Mouse (Mus musculus): ENCODE results near the gene Srpk2. TPM values are rescaled to one million over a fixed set of nuclear protein-coding genes. Genes with fewer than 3 reads are reported as not detected.
"Not testable (repeated sequence)": the region's sequence is repeated elsewhere in the genome, so short reads cannot be mapped to it uniquely, and the experiment has no call there.

Gene Srpk2
- total and polyA plus RNA-seq, 3 experiments: 8.4 to 37.4 (median 35.1) TPM

DNA sequence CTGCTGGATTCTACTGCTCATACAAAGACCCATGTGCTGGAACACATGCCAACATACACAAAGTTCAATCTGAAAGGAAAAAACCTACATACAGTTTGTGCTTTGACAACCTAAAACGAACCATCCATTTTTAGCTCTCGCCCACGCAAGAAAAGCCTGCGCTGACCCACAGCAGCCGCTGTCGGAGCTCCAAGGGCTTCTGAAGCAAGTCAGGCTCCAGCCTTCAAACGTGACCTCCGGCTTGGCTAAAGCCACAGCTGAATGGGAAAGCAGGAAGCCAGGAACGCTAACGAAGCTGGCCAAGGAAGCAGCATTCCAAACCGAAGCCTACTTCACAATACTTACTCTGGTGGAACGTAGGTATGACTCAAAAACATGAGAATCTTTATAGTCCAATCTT is 85.9 kb downstream of the Srpk2 start:
- no peaks in the 10 kb centered on the region for H3K27me3 ChIP-seq (ENCODE audit: control insufficient read depth, insufficient read depth, low read length)
- peaks cover 9% of the 10 kb centered on the region for H3K4me1 ChIP-seq (ENCODE audit: control insufficient read depth, insufficient read depth, low read length)
- H3K27ac ChIP-seq: peak overlapping the region; percentile 41
- H3K79me2 ChIP-seq (replicated peaks; ENCODE audit: control insufficient read depth, insufficient read depth, low read length): peaks cover 8% of the 10 kb centered on the region; the same call in 1 of the 2 replicates
- peak overlapping the region; percentile 9; the same call in 1 of the 2 replicates for H3K4me3 ChIP-seq
- H3K9ac ChIP-seq (ENCODE audit: low read depth, low read length): no peak overlapping the region
- TF ChIP-seq EP300 (IDR thresholded peaks at IDR 0.05; ENCODE audit: insufficient read depth, low read depth, low read length) (0 out of 2 replicates have a peak, but pooled peaks have one; percentile 42), CTCF (IDR thresholded peaks at IDR 0.05) (no peak), POLR2A (IDR thresholded peaks at IDR 0.05; ENCODE audit: insufficient read depth, low read depth, low read length) (no peak)
- 4% methylated on average over 12 of the region's 12 CpGs for WGBS
- peaks cover 7% of the 10 kb centered on the region for H3K36me3 ChIP-seq (ENCODE audit: control insufficient read depth, insufficient read depth, low read length)
- peak; percentile 66 to 75 for DNase-seq
- intact Hi-C loops (cut with DNase I): no loop called here

DNA sequence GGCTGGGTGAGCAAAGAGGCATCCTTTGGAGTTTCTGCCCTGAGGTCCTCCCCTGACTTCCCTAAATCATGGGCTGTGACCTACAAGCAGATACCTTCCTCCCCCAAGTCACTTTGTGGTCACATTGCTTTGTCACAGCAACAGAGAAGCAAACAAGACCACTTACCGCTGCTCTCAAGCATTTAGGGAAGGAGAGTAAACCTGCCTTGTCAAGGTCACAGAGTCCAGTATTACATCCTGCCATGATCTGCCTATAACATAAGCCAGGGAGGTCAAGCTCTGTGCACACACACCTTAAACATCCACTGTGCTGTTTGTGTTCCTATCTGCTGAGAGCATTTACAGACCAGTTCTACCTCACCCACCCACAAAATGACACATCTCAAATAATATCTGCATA is 86.4 kb downstream of the Srpk2 start:
- Histone ChIP-seq H3K27me3 (ENCODE audit: control insufficient read depth, insufficient read depth, low read length) (no peaks in the 10 kb centered on the region), H3K4me1 (ENCODE audit: control insufficient read depth, insufficient read depth, low read length) (peaks cover 9% of the 10 kb centered on the region), H3K4me3 (no peak overlapping the region; the same call in 1 of the 2 replicates), H3K79me2 (replicated peaks; ENCODE audit: control insufficient read depth, insufficient read depth, low read length) (peaks cover 8% of the 10 kb centered on the region; the same call in 1 of the 2 replicates), H3K9ac (ENCODE audit: low read depth, low read length) (no peak overlapping the region), H3K36me3 (ENCODE audit: control insufficient read depth, insufficient read depth, low read length) (peaks cover 7% of the 10 kb centered on the region), H3K27ac (peak overlapping the region; percentile 41)
- WGBS: 30% methylated on average over 1 of the region's 1 CpGs
- intact Hi-C loops (cut with DNase I): no loop called here
- TF ChIP-seq EP300 (IDR thresholded peaks at IDR 0.05; ENCODE audit: insufficient read depth, low read depth, low read length) (no peak), POLR2A (IDR thresholded peaks at IDR 0.05; ENCODE audit: insufficient read depth, low read depth, low read length) (no peak), CTCF (IDR thresholded peaks at IDR 0.05) (no peak)
- no peak for DNase-seq

- no peak for TF ChIP-seq EP300 (IDR thresholded peaks at IDR 0.05; ENCODE audit: insufficient read depth, low read depth, low read length)
- WGBS: 73% methylated on average over 8 of the region's 8 CpGs
- Histone ChIP-seq H3K79me2 (replicated peaks; ENCODE audit: control insufficient read depth, insufficient read depth, low read length) (peaks cover 8% of the 10 kb centered on the region; the same call in 1 of the 2 replicates), H3K4me3 (no peak overlapping the region), H3K4me1 (ENCODE audit: control insufficient read depth, insufficient read depth, low read length) (peaks cover 9% of the 10 kb centered on the region), H3K27me3 (ENCODE audit: control insufficient read depth, insufficient read depth, low read length) (no peaks in the 10 kb centered on the region), H3K36me3 (ENCODE audit: control insufficient read depth, insufficient read depth, low read length) (peaks cover 7% of the 10 kb centered on the region), H3K27ac (no peak overlapping the region), H3K9ac (ENCODE audit: low read depth, low read length) (no peak overlapping the region)
- DNase-seq: no peak
- intact Hi-C loops (cut with DNase I): no loop called here
Measured at GRCm38 (mm10) chr5:23597260-23597864, 87.1 kb downstream of the Srpk2 start.

DNA sequence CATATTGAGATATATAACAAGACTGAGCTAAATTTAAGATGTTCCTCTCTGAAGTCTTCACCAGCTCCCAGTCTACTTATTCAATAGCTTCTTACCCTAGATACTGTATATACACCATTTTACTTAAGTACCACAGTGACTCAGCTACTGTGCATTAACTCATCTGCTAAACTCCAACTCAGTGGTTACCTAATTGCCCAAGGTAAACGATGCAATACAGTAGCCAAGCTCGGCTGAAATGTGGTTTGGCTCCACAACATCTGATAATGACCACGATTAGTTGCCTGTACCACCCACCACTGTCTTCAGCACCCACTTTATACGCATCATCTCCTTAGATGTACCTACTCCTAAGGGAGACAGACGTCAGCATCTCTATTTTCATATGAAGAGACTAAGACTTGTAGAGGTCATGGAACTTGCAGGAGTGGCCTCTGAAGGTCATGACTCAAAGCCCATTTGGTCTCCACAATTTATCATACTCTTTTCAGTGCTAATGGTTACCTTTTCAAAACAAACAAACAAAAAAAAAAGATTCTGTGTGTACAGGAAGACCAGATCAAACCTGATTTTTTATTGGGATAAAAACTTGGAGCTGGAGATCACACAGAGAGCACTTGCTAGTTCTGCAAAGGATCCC is 88.0 kb downstream of the Srpk2 start:
- intact Hi-C loops (cut with DNase I): no loop called here
- peaks cover 9% of the 10 kb centered on the region for H3K4me1 ChIP-seq (ENCODE audit: control insufficient read depth, insufficient read depth, low read length)
- no peaks in the 10 kb centered on the region for H3K27me3 ChIP-seq (ENCODE audit: control insufficient read depth, insufficient read depth, low read length)
- peaks cover 7% of the 10 kb centered on the region for H3K36me3 ChIP-seq (ENCODE audit: control insufficient read depth, insufficient read depth, low read length)
- no peak for TF ChIP-seq CTCF (IDR thresholded peaks at IDR 0.05)
- TF ChIP-seq POLR2A (IDR thresholded peaks at IDR 0.05; ENCODE audit: insufficient read depth, low read depth, low read length): no peak
- TF ChIP-seq EP300 (IDR thresholded peaks at IDR 0.05; ENCODE audit: insufficient read depth, low read depth, low read length): no peak
- 80% methylated on average over 5 of the region's 5 CpGs for WGBS
- no peak overlapping the region for H3K27ac ChIP-seq
- no peak overlapping the region for H3K9ac ChIP-seq (ENCODE audit: low read depth, low read length)
- H3K4me3 ChIP-seq: no peak overlapping the region
- peaks cover 9% of the 10 kb centered on the region; the same call in 1 of the 2 replicates for H3K79me2 ChIP-seq (replicated peaks; ENCODE audit: control insufficient read depth, insufficient read depth, low read length)
- no peak for DNase-seq

DNA sequence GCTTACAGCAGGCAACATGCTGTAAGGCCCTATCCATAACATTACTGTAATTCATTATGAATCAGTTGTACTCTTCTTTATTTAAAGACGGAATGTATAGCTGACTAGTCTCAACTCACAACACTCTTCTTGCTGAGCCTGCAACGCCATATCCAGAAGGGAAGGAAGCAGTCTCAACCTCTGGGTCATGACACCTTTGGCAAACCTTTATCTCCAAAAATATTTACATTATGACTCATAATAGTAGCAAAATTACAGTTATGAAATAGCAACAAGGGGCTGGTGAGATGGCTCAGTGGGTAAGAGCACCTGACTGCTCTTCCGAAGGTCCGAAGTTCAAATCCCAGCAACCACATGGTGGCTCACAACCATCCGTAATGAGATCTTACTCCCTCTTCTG is 94.1 kb downstream of the Srpk2 start:
- peaks cover 12% of the 10 kb centered on the region for H3K79me2 ChIP-seq (replicated peaks; ENCODE audit: control insufficient read depth, insufficient read depth, low read length)
- H3K9ac ChIP-seq (ENCODE audit: low read depth, low read length); H3K27me3 ChIP-seq (ENCODE audit: control insufficient read depth, insufficient read depth, low read length); intact Hi-C loops (cut with DNase I); H3K36me3 ChIP-seq (ENCODE audit: control insufficient read depth, insufficient read depth, low read length); DNase-seq; H3K27ac ChIP-seq; H3K4me1 ChIP-seq (ENCODE audit: control insufficient read depth, insufficient read depth, low read length); H3K4me3 ChIP-seq: not testable (repeated sequence)
- WGBS: 80% methylated on average over 5 of the region's 5 CpGs

DNA sequence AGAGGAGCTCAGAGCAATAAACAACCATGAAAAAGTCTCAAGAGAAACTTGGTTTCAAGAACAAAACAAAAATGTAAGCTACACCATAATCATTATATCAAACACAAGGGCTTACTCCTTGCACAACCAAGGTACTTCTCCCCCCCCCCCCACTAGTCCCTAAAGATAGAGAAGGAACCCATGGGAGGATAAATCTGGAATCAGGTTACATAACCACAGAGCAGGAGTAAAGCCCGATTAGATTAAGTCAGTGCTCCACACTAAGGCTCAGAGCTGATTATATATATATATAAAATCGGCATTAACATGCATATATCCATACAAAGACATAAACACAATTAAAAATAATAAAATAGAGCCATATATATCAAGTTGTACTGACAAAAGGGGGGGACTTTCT is 96.8 kb downstream of the Srpk2 start:
- Histone ChIP-seq H3K27me3 (ENCODE audit: control insufficient read depth, insufficient read depth, low read length) (no peaks in the 10 kb centered on the region), H3K4me3 (no peak overlapping the region), H3K27ac (no peak overlapping the region), H3K9ac (ENCODE audit: low read depth, low read length) (no peak overlapping the region), H3K79me2 (replicated peaks; ENCODE audit: control insufficient read depth, insufficient read depth, low read length) (peaks cover 10% of the 10 kb centered on the region), H3K36me3 (ENCODE audit: control insufficient read depth, insufficient read depth, low read length) (peaks cover 7% of the 10 kb centered on the region; the same call in 1 of the 2 replicates), H3K4me1 (ENCODE audit: control insufficient read depth, insufficient read depth, low read length) (peaks cover 5% of the 10 kb centered on the region)
- TF ChIP-seq POLR2A (IDR thresholded peaks at IDR 0.05; ENCODE audit: insufficient read depth, low read depth, low read length) (no peak), EP300 (IDR thresholded peaks at IDR 0.05; ENCODE audit: insufficient read depth, low read depth, low read length) (no peak), CTCF (IDR thresholded peaks at IDR 0.05) (no peak)
- WGBS: 43% methylated on average over 2 of the region's 2 CpGs
- intact Hi-C loops (cut with DNase I): no loop called here
- DNase-seq: no peak

All from heart, adult 2 months (tissue).